Mouse (Mus musculus) limb, embryonic 12.5 days (tissue): ENCODE data around the gene Sugp2. TPM values are rescaled to one million over a fixed set of nuclear protein-coding genes. Genes with fewer than 3 reads are reported as not detected.
A peak's percentile ranks its signal among the peaks of the same experiment; 100 is the strongest.

Experiments used
- ATAC-seq: fragments of 200-750 bp; cut with Nextera tagmentation; 2 replicates; pipeline ENCODE4 v1.8.0; 2017; ENCODE audit warnings: low read depth, moderate TSS enrichment; ENCODE audit not compliant: insufficient number of reproducible peaks, insufficient read depth, low FRiP score, low TSS enrichment
- H3K27ac ChIP-seq: fragments of 300-500 bp; sonication (generic); 2 replicates; pipeline ENCODE4 v1.5.1; 2016; ENCODE audit warnings: mild to moderate bottlenecking, moderate library complexity
- H3K27me3 ChIP-seq: fragments of 300-500 bp; sonication (generic); 2 replicates; pipeline ENCODE4 v1.6.1; 2016; ENCODE audit warnings: mild to moderate bottlenecking, moderate library complexity
- H3K36me3 ChIP-seq: fragments of 300-500 bp; sonication (generic); 2 replicates; pipeline ENCODE4 v1.6.1; 2016; ENCODE audit warnings: mild to moderate bottlenecking, moderate library complexity
- H3K4me1 ChIP-seq: fragments of 300-500 bp; sonication (generic); replicated peaks from 2 replicates; pipeline ENCODE4 v1.6.1; 2016
- H3K4me2 ChIP-seq: fragments of 300-500 bp; sonication (generic); 2 replicates; pipeline ENCODE4 v1.6.1; 2016; ENCODE audit warnings: mild to moderate bottlenecking, moderate library complexity
- H3K4me3 ChIP-seq: fragments of 300-500 bp; sonication (generic); replicated peaks from 2 replicates; pipeline ENCODE4 v1.5.1; 2016; ENCODE audit warnings: mild to moderate bottlenecking
- H3K9ac ChIP-seq: fragments of 300-500 bp; sonication (generic); replicated peaks from 2 replicates; pipeline ENCODE4 v1.6.1; 2016; ENCODE audit warnings: mild to moderate bottlenecking, moderate library complexity
- H3K9me3 ChIP-seq: fragments of 300-500 bp; sonication (generic); 2 replicates; pipeline ENCODE4 v1.6.1; 2016; ENCODE audit warnings: mild to moderate bottlenecking, moderate library complexity
- WGBS: fragments of 180-500 bp; shearing (Covaris S2); methylation state at CpG from one replicate; pipeline ENCODE4 v1.1.7; 2016; 5-methylcytosine and 5-hydroxymethylcytosine counted together
- polyA plus RNA-seq: library from polyadenylated mRNA; unstranded; fragments of >200 nt; fragmentation: Nextera tagmentation; extraction: Ambion mirVana; gene quantifications from 2 replicates; pipeline ENCODE4 v1.2.1, GENCODE M21; 2016

Sugp2 gene
- polyA plus RNA-seq, 1 experiment from 2014 or later: 48.3 TPM

GRCm38 (mm10) chr8:70313399-70313798, 79.4 kb downstream of the Sugp2 start:
- Histone ChIP-seq H3K27me3 (no peaks in the 10 kb centered on the region), H3K4me1 (peaks cover 32% of the 10 kb centered on the region), H3K9me3 (no peaks in the 10 kb centered on the region), H3K4me2 (no peak overlapping the region), H3K36me3 (peaks cover 54% of the 10 kb centered on the region), H3K27ac (no peak overlapping the region), H3K9ac (no peak overlapping the region), H3K4me3 (no peak overlapping the region)
- ATAC-seq: no peak
- WGBS: 91% methylated on average over 2 of the region's 2 CpGs

GRCm38 (mm10) chr8:70315624-70316510, 81.8 kb downstream of the Sugp2 start, which contains the start of gene Cers1:
Gene Cers1, plus strand, starts transcription at chr8:70315775.
- ATAC-seq: peak; percentile 49
- H3K27me3 ChIP-seq: no peaks in the 10 kb centered on the region
- WGBS: 2% methylated on average over 66 of the region's 66 CpGs

GRCm38 (mm10) chr8:70316511-70317504, 82.8 kb downstream of the Sugp2 start:
- Histone ChIP-seq H3K4me1 (peaks cover 32% of the 10 kb centered on the region), H3K27me3 (no peaks in the 10 kb centered on the region), H3K4me3 (peak overlapping the region; percentile 63), H3K27ac (peak overlapping the region; percentile 84), H3K9ac (peak overlapping the region; percentile 72), H3K4me2 (peak overlapping the region; percentile 80), H3K36me3 (peaks cover 25% of the 10 kb centered on the region), H3K9me3 (no peaks in the 10 kb centered on the region)
- WGBS: 13% methylated on average over 15 of the region's 15 CpGs
- ATAC-seq: peak; percentile 72

More at GRCm38 (mm10) chr8:70315624-70316510, 81.8 kb downstream of the Sugp2 start, which contains the start of gene Cers1:
- Histone ChIP-seq H3K36me3 (peaks cover 34% of the 10 kb centered on the region), H3K27ac (peak within 1 kb of the TSS; percentile 84), H3K9me3 (no peaks in the 10 kb centered on the region), H3K4me1 (peaks cover 32% of the 10 kb centered on the region), H3K4me3 (peak within 1 kb of the TSS; percentile 63), H3K9ac (peak within 1 kb of the TSS; percentile 72), H3K4me2 (peak within 1 kb of the TSS; percentile 80)

- 82% methylated on average over 5 of the region's 5 CpGs for WGBS
Observed at GRCm38 (mm10) chr8:70317872-70318271, 83.8 kb downstream of the Sugp2 start.

GRCm38 (mm10) chr8:70323716-70324115, 89.7 kb downstream of the Sugp2 start:
- H3K4me2 ChIP-seq: no peak overlapping the region
- WGBS: 88% methylated on average over 3 of the region's 3 CpGs
- no peak overlapping the region for H3K4me3 ChIP-seq
- peaks cover 30% of the 10 kb centered on the region for H3K36me3 ChIP-seq
- no peaks in the 10 kb centered on the region for H3K4me1 ChIP-seq
- H3K9me3 ChIP-seq: no peaks in the 10 kb centered on the region
- no peak for ATAC-seq
- H3K9ac ChIP-seq: no peak overlapping the region
- H3K27ac ChIP-seq: no peak overlapping the region
- no peaks in the 10 kb centered on the region for H3K27me3 ChIP-seq

More at GRCm38 (mm10) chr8:70317872-70318271, 83.8 kb downstream of the Sugp2 start:
- Histone ChIP-seq H3K4me1 (peaks cover 32% of the 10 kb centered on the region), H3K9me3 (no peaks in the 10 kb centered on the region), H3K36me3 (peaks cover 14% of the 10 kb centered on the region), H3K27ac (peak overlapping the region; percentile 41; the same call in 1 of the 2 replicates), H3K4me3 (no peak overlapping the region), H3K4me2 (peak overlapping the region; percentile 80), H3K9ac (no peak overlapping the region), H3K27me3 (no peaks in the 10 kb centered on the region)
- ATAC-seq: no peak

- Histone ChIP-seq H3K27me3 (peaks cover 24% of the 10 kb centered on the region), H3K9ac (no peak overlapping the region), H3K27ac (no peak overlapping the region), H3K36me3 (peaks cover 50% of the 10 kb centered on the region), H3K9me3 (no peaks in the 10 kb centered on the region), H3K4me1 (peaks cover 31% of the 10 kb centered on the region), H3K4me2 (no peak overlapping the region), H3K4me3 (no peak overlapping the region)
- 97% methylated on average over 6 of the region's 6 CpGs for WGBS
- ATAC-seq: no peak
Observed at GRCm38 (mm10) chr8:70327512-70327911, 93.5 kb downstream of the Sugp2 start.

- peak within 1 kb of the TSS; percentile 23 for H3K4me3 ChIP-seq
- peaks cover 56% of the 10 kb centered on the region for H3K36me3 ChIP-seq
- H3K9me3 ChIP-seq: no peaks in the 10 kb centered on the region
- ATAC-seq: no peak
- WGBS: 29% methylated on average over 14 of the region's 14 CpGs
- H3K9ac ChIP-seq: peak within 1 kb of the TSS; percentile 50; the same call in 1 of the 2 replicates
- H3K27me3 ChIP-seq: peaks cover 24% of the 10 kb centered on the region
- H3K4me2 ChIP-seq: peak within 1 kb of the TSS; percentile 52
- H3K4me1 ChIP-seq: peaks cover 34% of the 10 kb centered on the region
- H3K27ac ChIP-seq: 0 out of 2 replicates have a peak within 1 kb of the TSS, but pooled peaks have one; percentile 41
Observed at GRCm38 (mm10) chr8:70329124-70329834, 95.3 kb downstream of the Sugp2 start, which contains the start of gene Gdf1. Gene Gdf1, plus strand, starts transcription at chr8:70329817.

Other genes starting within 250 kb of the Sugp2 start
- gene Gatad2a, start 237.8 kb upstream of the Sugp2 start, polyA plus RNA-seq: 51.3 and 68.4 TPM in 2 replicates
- 62.7 and 65.3 TPM in 2 replicates for gene Mau2, start 191.5 kb upstream of the Sugp2 start, polyA plus RNA-seq
- 55.9 and 58.9 TPM in 2 replicates for gene Sugp1, start 191.4 kb upstream of the Sugp2 start, polyA plus RNA-seq
- 0.79 and 0.96 TPM in 2 replicates for gene Tm6sf2, start 161.3 kb upstream of the Sugp2 start, polyA plus RNA-seq
- not detected in 2 replicates for gene Hapln4, start 150.8 kb upstream of the Sugp2 start, polyA plus RNA-seq
- gene Ncan, start 113.4 kb upstream of the Sugp2 start, polyA plus RNA-seq: 0.56 and 1.1 TPM in 2 replicates
- 21.4 and 22.7 TPM in 2 replicates for gene Nr2c2ap, start 102.9 kb upstream of the Sugp2 start, polyA plus RNA-seq
- gene Rfxank, start 95.1 kb upstream of the Sugp2 start, polyA plus RNA-seq: 26.6 and 28.4 TPM in 2 replicates
- gene Borcs8, start 94.7 kb upstream of the Sugp2 start, polyA plus RNA-seq: 44.7 and 47.6 TPM in 2 replicates
- 0.49 and 1.1 TPM in 2 replicates for gene Mef2b, start 94.5 kb upstream of the Sugp2 start, polyA plus RNA-seq
- gene Tmem161a, start 61.9 kb upstream of the Sugp2 start, polyA plus RNA-seq: 67.5 and 69.9 TPM in 2 replicates
- gene Slc25a42, start 21.9 kb upstream of the Sugp2 start, polyA plus RNA-seq: 2.4 and 3.5 TPM in 2 replicates
- 22.5 and 26.4 TPM in 2 replicates for gene Armc6, start 240 bp downstream of the Sugp2 start, polyA plus RNA-seq
- 88.9 and 92.6 TPM in 2 replicates for gene Homer3, start 48.6 kb downstream of the Sugp2 start, polyA plus RNA-seq
- 52.0 and 54.9 TPM in 2 replicates for gene Ddx49, start 68.3 kb downstream of the Sugp2 start, polyA plus RNA-seq
- 269 and 288 TPM in 2 replicates for gene Cope, start 68.3 kb downstream of the Sugp2 start, polyA plus RNA-seq
- 7.9 and 8.8 TPM in 2 replicates for gene Cers1, start 81.5 kb downstream of the Sugp2 start, polyA plus RNA-seq
- gene Gdf1, start 95.6 kb downstream of the Sugp2 start, polyA plus RNA-seq: 3.7 and 4.2 TPM in 2 replicates
- gene Upf1, start 119.1 kb downstream of the Sugp2 start, polyA plus RNA-seq: 32.5 and 34.3 TPM in 2 replicates
- 2.8 and 5.8 TPM in 2 replicates for gene Comp, start 139.3 kb downstream of the Sugp2 start, polyA plus RNA-seq
- 18.4 and 24.8 TPM in 2 replicates for gene Crtc1, start 205.4 kb downstream of the Sugp2 start, polyA plus RNA-seq
- gene Klhl26, start 242.7 kb downstream of the Sugp2 start, polyA plus RNA-seq: 26.8 and 27.3 TPM in 2 replicates